Mouse (Mus musculus): Measurements from ENCODE around the gene Zfp948. TPM values are rescaled to one million over a fixed set of nuclear protein-coding genes. Genes with fewer than 3 reads are reported as not detected.
"Not testable (repeated sequence)": the region's sequence is repeated elsewhere in the genome, so short reads cannot be mapped to it uniquely, and the experiment has no call there.

The Zfp948 gene
- polyA plus RNA-seq, 1 experiment from 2014 or later = 20.5 TPM

DNA sequence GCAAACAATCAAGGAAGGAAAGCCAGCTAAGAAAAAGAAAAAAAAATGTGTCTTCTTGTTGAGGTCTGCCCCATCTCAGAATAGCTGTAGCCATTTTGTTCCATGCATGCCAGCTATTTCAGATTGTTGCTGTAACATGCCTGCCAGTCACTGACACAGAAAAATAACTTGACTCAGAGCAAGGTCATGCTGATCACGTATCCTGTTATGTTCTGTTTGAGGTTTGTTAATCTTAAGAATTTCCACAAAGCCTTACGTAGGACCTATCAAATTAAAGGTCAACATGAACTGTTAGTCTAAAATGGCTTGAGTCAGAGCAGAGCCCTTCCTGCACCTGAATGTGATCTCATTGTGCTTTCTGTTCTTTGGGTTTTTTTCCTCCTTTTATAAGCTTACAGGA lies 30.1 kb upstream of the Zfp948 start:
- no peak overlapping the region for H3K4me2 ChIP-seq
- no peak overlapping the region for H3K27ac ChIP-seq (replicated peaks)
- WGBS = 78% methylated on average over 2 of the region's 2 CpGs
- peaks cover 26% of the 10 kb centered on the region for H3K4me1 ChIP-seq (replicated peaks)
- no peak overlapping the region for H3K4me3 ChIP-seq
- no peak for ATAC-seq (ENCODE audit: low FRiP score, low read depth)
- H3K9ac ChIP-seq = no peak overlapping the region
- H3K27me3 ChIP-seq = no peaks in the 10 kb centered on the region
- H3K36me3 ChIP-seq = no peaks in the 10 kb centered on the region
- no peaks in the 10 kb centered on the region for H3K9me3 ChIP-seq

DNA sequence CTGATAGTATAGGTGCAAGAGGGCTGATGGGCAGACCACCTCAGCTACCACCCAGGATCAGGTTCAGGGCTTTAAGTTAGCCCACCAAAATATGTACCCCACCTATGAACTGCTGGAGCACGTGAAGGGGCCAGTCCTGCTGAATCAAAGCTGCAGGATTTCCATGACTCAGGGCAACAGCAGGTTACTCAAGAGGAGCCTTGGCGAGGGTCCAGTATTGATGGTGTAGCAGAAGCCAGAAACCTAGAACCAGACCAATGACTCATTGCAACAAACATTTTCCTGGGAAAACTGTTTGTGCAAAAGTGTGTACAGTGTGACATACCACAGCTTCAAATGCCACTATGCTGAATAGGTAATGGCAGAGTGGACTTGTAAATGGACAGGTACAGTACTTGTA lies 9.0 kb upstream of the Zfp948 start:
- Histone ChIP-seq H3K27me3 (no peaks in the 10 kb centered on the region), H3K4me3 (no peak overlapping the region), H3K4me2 (no peak overlapping the region), H3K4me1 (replicated peaks) (no peaks in the 10 kb centered on the region), H3K27ac (replicated peaks) (no peak overlapping the region), H3K36me3 (peaks cover 12% of the 10 kb centered on the region), H3K9ac (no peak overlapping the region), H3K9me3 (no peaks in the 10 kb centered on the region)
- 88% methylated on average over 2 of the region's 2 CpGs for WGBS
- no peak for ATAC-seq (ENCODE audit: low FRiP score, low read depth)

DNA sequence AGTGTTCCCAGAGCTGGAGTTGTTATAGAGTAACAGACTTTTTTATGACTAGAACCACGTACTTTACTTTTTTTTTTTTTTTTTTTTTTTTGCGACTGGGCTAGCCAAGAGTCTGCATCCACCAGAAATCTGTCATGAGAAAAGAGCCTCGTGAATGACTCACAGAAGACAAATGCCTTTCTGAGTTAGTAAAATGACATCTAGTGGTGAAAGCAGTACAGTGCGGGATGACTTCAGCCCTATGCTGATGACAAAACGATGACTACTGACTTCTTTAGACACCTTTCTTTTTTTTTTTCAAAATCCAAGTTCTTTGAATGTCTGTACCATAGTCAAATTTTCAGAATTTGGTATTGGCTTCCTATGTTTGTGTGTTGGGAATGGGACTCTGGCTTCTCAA lies 588 bp upstream of the Zfp948 start:
- H3K4me2 ChIP-seq = peak overlapping the region; percentile 59
- no peaks in the 10 kb centered on the region for H3K9me3 ChIP-seq
- peak overlapping the region; percentile 75 for H3K9ac ChIP-seq

DNA sequence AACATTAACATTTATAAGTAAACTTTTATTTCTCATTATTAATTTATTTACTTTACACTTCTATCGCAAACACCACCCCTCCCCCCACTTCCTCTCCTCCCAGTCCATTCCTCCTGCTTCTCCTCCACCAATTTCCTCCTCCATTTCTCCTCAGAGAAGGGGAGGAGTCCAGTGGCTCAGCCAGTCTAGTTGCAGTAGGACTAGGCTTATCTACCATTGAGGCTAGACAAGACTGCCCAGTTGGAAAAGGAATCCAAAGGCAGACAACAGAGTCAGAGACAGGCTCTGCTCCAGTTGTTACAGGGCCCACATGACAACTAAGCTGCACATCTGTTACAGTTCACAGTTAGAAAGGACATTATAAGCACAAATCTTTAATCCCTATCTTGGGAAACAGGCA lies 888 bp downstream of the Zfp948 start:
- peak overlapping the region; percentile 59 for H3K4me2 ChIP-seq
- peaks cover 5% of the 10 kb centered on the region; the same call in 1 of the 2 replicates for H3K36me3 ChIP-seq
- peak overlapping the region; percentile 92 for H3K4me3 ChIP-seq
- H3K9me3 ChIP-seq = no peaks in the 10 kb centered on the region
- peak; percentile 36; the same call in 1 of the 2 replicates for ATAC-seq (ENCODE audit: low FRiP score, low read depth)
- 0 out of 2 replicates have a peak overlapping the region, but pooled peaks have one; percentile 33 for H3K9ac ChIP-seq
- 0 out of 2 replicates have a peak overlapping the region, but pooled peaks have one; percentile 38 for H3K27ac ChIP-seq (replicated peaks)
- H3K27me3 ChIP-seq = no peaks in the 10 kb centered on the region
- peaks cover 21% of the 10 kb centered on the region for H3K4me1 ChIP-seq (replicated peaks)
- 56% methylated on average over 1 of the region's 1 CpGs for WGBS

More for the DNA sequence above, 588 bp upstream of the Zfp948 start:
- 7% methylated on average over 5 of the region's 5 CpGs for WGBS
- peaks cover 21% of the 10 kb centered on the region for H3K4me1 ChIP-seq (replicated peaks)
- ATAC-seq (ENCODE audit: low FRiP score, low read depth) = peak; percentile 67
- no peaks in the 10 kb centered on the region; the same call in 1 of the 2 replicates for H3K36me3 ChIP-seq
- H3K27ac ChIP-seq (replicated peaks) = peak overlapping the region; percentile 87
- H3K4me3 ChIP-seq = peak overlapping the region; percentile 92
- H3K27me3 ChIP-seq = no peaks in the 10 kb centered on the region

DNA sequence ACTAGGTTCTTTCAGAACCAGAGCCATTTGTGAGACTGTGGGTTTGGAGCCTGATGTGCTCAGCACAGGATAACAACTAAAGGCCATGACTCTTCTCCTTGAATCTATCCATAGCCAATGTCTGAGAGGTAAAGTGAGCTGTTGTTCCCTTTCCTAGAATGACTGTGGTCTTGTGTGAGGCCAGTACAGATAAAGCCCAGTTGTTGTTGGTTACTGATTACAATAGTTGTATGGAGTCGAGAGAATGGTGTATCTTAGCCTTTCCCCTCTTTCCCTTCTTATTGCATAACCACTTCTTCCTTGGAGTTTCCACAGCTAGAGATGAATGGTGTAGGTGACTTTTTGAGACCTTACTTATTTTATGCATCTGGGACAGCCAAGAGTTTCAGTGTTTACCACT lies 12.3 kb downstream of the Zfp948 start:
- H3K9me3 ChIP-seq = no peaks in the 10 kb centered on the region
- WGBS = 93% methylated on average over 1 of the region's 1 CpGs
- ATAC-seq (ENCODE audit: low FRiP score, low read depth) = no peak
- no peaks in the 10 kb centered on the region for H3K27me3 ChIP-seq
- H3K4me3 ChIP-seq = no peak overlapping the region
- H3K4me1 ChIP-seq (replicated peaks) = no peaks in the 10 kb centered on the region
- H3K9ac ChIP-seq = no peak overlapping the region
- no peak overlapping the region for H3K4me2 ChIP-seq
- H3K36me3 ChIP-seq = peaks cover 59% of the 10 kb centered on the region
- H3K27ac ChIP-seq (replicated peaks) = no peak overlapping the region

DNA sequence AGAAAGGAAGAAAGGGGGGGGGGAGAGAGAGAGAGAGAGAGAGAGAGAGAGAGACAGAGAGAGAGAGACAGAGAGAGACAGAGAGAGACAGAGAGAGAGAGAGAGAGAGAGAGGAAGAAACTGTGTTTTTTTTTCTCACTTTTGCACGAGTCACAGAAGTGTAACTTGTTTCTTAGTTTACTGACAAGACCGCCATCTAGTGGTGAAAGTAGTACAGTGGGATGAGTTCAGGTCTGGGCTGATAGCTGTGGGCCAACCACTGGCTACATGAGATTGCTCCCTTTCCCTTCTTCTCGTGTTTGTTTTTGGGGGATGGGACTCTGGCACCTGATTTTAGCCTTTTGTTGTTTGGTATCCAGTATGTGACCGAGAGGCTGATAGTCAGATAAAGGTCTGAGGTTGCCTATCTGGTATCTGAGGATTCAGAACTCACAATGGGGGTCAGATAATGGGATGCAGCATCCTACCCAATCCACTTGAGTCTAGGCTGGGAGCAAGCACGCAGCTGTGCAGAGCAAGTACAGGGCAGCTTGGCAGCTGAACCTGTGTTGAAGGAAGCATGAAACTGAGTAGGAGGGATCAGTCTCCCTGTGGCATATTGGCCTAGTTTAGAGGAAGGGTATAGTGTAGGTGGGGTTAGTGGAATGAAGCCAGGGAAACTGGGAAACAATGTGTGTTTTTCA lies 12.8 kb downstream of the Zfp948 start:
- Histone ChIP-seq H3K36me3 (peaks cover 59% of the 10 kb centered on the region), H3K4me1 (replicated peaks) (no peaks in the 10 kb centered on the region), H3K4me2 (no peak overlapping the region), H3K27ac (replicated peaks) (no peak overlapping the region), H3K27me3 (no peaks in the 10 kb centered on the region), H3K9ac (no peak overlapping the region), H3K9me3 (no peaks in the 10 kb centered on the region), H3K4me3 (no peak overlapping the region)
- peak; percentile 34; the same call in 1 of the 2 replicates for ATAC-seq (ENCODE audit: low FRiP score, low read depth)
- 34% methylated on average over 5 of the region's 5 CpGs for WGBS

DNA sequence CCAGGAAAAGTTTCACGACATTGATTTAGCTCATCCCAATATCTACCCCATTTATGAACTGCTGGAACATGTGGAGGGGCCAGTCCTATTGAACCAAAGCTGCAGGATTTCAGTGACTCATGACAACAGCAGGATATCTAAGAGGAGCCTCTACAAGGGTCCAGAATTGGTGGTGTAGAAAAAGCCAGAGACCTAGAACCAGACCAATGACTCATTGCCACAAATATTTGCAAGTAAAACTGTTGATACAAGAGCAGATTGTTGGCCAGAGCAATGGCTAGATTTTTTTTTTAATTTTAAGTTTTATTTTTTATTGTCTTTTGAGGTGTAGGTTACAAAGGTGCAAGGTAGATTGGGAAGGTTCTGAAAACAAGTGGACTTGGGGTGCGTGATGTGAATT lies 18.7 kb downstream of the Zfp948 start:
- Histone ChIP-seq H3K9ac (no peak overlapping the region), H3K27me3 (no peaks in the 10 kb centered on the region), H3K9me3 (no peaks in the 10 kb centered on the region), H3K36me3 (peaks cover 60% of the 10 kb centered on the region), H3K27ac (replicated peaks) (no peak overlapping the region), H3K4me2 (no peak overlapping the region), H3K4me3 (no peak overlapping the region), H3K4me1 (replicated peaks) (no peaks in the 10 kb centered on the region)
- WGBS = 99% methylated on average over 2 of the region's 2 CpGs
- ATAC-seq (ENCODE audit: low FRiP score, low read depth) = no peak

DNA sequence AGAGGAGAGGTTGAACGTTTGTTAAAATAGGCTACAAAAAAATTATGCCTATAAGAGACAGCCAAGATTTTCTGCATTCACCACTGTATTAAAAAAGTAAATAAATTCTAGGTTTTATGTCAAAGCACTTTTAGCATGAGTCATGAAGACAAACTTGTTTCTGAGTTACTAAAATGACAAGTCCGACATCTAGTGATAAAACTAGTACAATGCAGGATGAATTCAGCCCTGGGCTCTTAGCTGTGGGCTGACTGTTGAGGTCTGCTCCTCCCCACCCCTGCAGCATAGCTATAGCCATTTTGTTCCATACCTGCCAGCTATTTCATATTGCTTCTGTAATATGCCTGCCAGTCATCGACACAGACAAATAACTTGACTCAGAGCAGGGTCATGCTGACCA lies 49.5 kb downstream of the Zfp948 start:
- no peak overlapping the region for H3K27ac ChIP-seq (replicated peaks)
- ATAC-seq (ENCODE audit: low FRiP score, low read depth) = no peak
- no peak overlapping the region for H3K9ac ChIP-seq
- no peak overlapping the region for H3K4me2 ChIP-seq
- WGBS = 91% methylated on average over 3 of the region's 3 CpGs
- no peaks in the 10 kb centered on the region for H3K4me1 ChIP-seq (replicated peaks)
- H3K4me3 ChIP-seq = no peak overlapping the region
- H3K36me3 ChIP-seq = no peaks in the 10 kb centered on the region
- H3K27me3 ChIP-seq = no peaks in the 10 kb centered on the region
- H3K9me3 ChIP-seq = no peaks in the 10 kb centered on the region

DNA sequence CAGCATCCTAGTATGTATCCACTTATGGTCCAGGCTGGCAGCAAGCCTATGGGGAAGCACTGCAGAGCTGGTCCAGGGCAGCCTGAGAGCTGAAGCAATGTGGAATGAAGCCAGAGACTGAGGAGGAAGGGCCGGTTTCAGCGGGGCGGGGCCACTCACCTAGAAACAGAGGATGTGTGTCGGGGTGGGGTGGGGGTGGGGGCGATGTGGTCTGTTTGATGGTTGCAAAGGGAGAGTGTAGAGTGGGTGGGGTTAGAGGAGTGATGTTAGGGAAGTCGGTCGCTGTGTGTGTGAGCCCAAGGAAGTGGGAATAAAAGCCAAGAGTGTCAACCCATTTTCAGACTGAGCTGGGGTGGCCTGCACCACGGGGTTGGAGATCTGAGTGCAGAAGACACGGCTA lies 50.5 kb downstream of the Zfp948 start:
- no peaks in the 10 kb centered on the region for H3K36me3 ChIP-seq
- no peaks in the 10 kb centered on the region for H3K4me1 ChIP-seq (replicated peaks)
- H3K4me3 ChIP-seq = no peak overlapping the region
- no peak overlapping the region for H3K4me2 ChIP-seq
- no peaks in the 10 kb centered on the region for H3K27me3 ChIP-seq
- no peak overlapping the region for H3K27ac ChIP-seq (replicated peaks)
- H3K9ac ChIP-seq = no peak overlapping the region
- 15% methylated on average over 9 of the region's 9 CpGs for WGBS
- no peak for ATAC-seq (ENCODE audit: low FRiP score, low read depth)
- no peaks in the 10 kb centered on the region for H3K9me3 ChIP-seq

DNA sequence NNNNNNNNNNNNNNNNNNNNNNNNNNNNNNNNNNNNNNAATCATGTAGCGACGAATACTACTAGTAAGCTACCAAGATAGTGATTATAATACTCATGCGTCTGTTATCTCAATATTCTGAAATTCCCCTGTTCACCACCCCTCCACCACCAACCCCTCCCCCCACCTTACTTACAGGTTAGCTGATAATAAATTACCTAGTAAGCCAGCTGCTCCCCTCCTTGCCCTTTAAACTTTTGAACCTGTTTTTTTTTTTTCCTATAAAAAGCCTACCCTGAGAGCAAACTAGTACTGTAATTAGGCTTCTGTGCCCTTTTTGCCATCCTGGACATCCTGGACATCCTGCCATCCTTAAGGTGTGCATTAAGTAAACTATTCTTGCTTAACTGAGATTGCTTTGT lies 56.8 kb downstream of the Zfp948 start:
- Histone ChIP-seq H3K27ac (replicated peaks) (no peak overlapping the region), H3K4me1 (replicated peaks) (no peaks in the 10 kb centered on the region), H3K4me3 (no peak overlapping the region), H3K9me3 (no peaks in the 10 kb centered on the region), H3K4me2 (no peak overlapping the region), H3K27me3 (no peaks in the 10 kb centered on the region), H3K36me3 (no peaks in the 10 kb centered on the region), H3K9ac (no peak overlapping the region)
- WGBS = no CpG with 5 or more reads among the region's 3 CpGs
- no peak for ATAC-seq (ENCODE audit: low FRiP score, low read depth)

DNA sequence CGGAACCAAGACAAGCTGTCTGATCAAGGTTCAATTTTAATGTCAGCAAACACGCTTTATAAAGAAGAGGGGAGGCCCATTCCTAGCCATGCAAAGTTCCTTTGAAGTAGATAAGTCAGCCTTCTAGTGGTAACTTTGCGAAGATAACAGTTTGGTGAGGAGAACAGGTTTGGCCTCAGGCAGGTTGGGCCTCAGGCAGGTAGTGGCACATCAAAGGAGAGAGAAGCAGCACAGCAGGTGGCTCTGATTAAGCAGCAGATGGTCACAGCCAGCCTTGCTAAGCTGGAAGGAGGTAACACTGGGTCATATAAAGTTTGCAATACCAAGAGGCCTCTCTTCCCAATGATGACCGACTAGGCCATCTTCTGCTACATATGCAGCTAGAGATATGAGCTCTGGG lies 69.0 kb downstream of the Zfp948 start:
- H3K9me3 ChIP-seq = peaks cover 11% of the 10 kb centered on the region; the same call in 1 of the 2 replicates
- H3K4me1 ChIP-seq (replicated peaks); H3K4me3 ChIP-seq; H3K27me3 ChIP-seq; H3K9ac ChIP-seq; H3K36me3 ChIP-seq; H3K27ac ChIP-seq (replicated peaks); ATAC-seq (ENCODE audit: low FRiP score, low read depth); H3K4me2 ChIP-seq: not testable (repeated sequence)
- 72% methylated on average over 4 of the region's 4 CpGs for WGBS
